Mouse (Mus musculus) megakaryocyte, embryonic 14.5 days (primary cell): ENCODE data around the gene Pigv.

Experiments
- FLI1 ChIP-seq: IDR thresholded peaks from 2 replicates; pipeline ENCODE4 v1.6.1; 2012; ENCODE audit warnings: low read length, inconsistent platforms, mixed read lengths
- GATA1 ChIP-seq: IDR thresholded peaks from 3 replicates; pipeline ENCODE4 v1.6.1; 2012; ENCODE audit warnings: mixed read lengths, low read length, inconsistent platforms, borderline replicate concordance

- TF ChIP-seq GATA1 = no peak
- TF ChIP-seq FLI1 = no peak
These were observed 36.9 kb upstream of the Pigv start for GRCm38 (mm10) chr4:133709395-133709794.
